Mouse (Mus musculus) left cerebral cortex, postnatal 10 days (tissue): ENCODE measurements around the gene Gm29776. TPM values are rescaled to one million over a fixed set of nuclear protein-coding genes. Genes with fewer than 3 reads are reported as not detected.
A peak's percentile ranks its signal among the peaks of the same experiment; 100 is the strongest.

Source experiments
- DNase-seq, 2 experiments: peaks; one replicate each; pipeline ENCODE4 v3.0.0; 2021 to 2022; ENCODE audit warnings: low spot score in 2 of 2, mixed read lengths in 1 of 2; ENCODE audit errors: extremely low spot score in 1 of 2
- intact Hi-C: fragments of 180-260 bp; cut with DNase I; formaldehyde crosslinking; loops from one replicate; pipeline ENCODE4 v1.15.1; 2025
- total RNA-seq, 2 experiments: library from RNA; stranded (reverse); gene quantifications; 2 replicates each; pipeline ENCODE4 v1.2.3; 2021

Gene Gm29776
- total RNA-seq: under 1 TPM; 0.15 to 0.22 TPM

GRCm38 (mm10) chr14:54698733-54699132 lies at the start of gene Gm29776:
Gene Gm29776, minus strand, starts transcription at chr14:54698833.
- DNase-seq: no peak
- intact Hi-C loops: loop anchor here (5.0 kb wide), 1 partner anchor 41 kb away; no protein-coding TSS in a partner anchor

- DNase-seq: no peak
- intact Hi-C loops: no loop called here
Observed at GRCm38 (mm10) chr14:54746038-54746437, 47.4 kb upstream of the Gm29776 start.

DNA sequence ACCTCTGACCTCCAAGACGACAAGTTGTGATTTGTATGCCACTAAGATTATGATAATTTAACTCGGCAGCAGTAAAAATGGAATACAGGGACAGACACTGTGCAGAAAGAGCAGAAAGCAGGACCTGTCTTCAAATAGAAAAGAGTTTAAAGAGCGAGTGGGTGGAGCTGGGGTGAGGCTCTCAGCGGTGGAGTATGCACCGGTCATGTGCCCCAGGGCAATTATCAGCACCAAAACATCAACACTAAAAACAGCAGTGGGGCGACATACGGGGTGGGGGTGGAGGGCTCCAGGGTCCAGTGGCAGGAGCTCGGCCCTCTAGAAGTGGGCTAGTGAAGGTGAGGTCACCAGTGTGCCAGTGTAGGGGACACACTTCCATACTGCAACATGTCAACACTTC lies 45.8 kb upstream of the Gm29776 start:
- intact Hi-C loops: no loop called here
- DNase-seq: no peak

- no peak for DNase-seq
- intact Hi-C loops: no loop called here
Observed at GRCm38 (mm10) chr14:54742375-54742774, 43.7 kb upstream of the Gm29776 start.

DNA sequence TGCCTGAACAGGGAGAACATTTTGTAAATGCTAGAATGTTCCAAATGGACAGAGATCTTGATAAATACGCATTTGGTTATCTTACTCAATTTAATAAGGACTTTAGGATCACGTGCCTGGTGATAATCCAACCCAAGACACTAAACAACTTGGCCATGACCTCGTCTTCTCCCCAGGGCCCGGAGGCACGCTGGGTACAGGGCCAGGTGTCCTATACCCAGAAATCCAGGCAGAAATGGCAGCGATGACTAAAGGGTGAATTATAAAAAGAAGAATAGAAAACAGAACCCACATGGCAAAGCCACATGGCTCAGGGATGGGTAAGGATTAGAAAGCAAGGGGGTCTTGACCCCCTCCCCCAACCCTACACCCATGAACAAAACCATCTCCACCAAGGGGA lies 43.1 kb upstream of the Gm29776 start:
- intact Hi-C loops: no loop called here

GRCm38 (mm10) chr14:54737634-54738033 lies 39.0 kb upstream of the Gm29776 start:
- DNase-seq: no peak
- intact Hi-C loops: loop anchor here (5.0 kb wide), 1 partner anchor 45 kb away; the partner anchor contains the start of gene Slc7a8

More for the DNA sequence above, 43.1 kb upstream of the Gm29776 start:
- DNase-seq: no peak

- peak; percentile 52 to 71 for DNase-seq
- intact Hi-C loops: loop anchor here (5.0 kb wide), 1 partner anchor 45 kb away; the partner anchor contains the start of gene Slc7a8
Observed at GRCm38 (mm10) chr14:54736555-54737552, 38.2 kb upstream of the Gm29776 start.

DNA sequence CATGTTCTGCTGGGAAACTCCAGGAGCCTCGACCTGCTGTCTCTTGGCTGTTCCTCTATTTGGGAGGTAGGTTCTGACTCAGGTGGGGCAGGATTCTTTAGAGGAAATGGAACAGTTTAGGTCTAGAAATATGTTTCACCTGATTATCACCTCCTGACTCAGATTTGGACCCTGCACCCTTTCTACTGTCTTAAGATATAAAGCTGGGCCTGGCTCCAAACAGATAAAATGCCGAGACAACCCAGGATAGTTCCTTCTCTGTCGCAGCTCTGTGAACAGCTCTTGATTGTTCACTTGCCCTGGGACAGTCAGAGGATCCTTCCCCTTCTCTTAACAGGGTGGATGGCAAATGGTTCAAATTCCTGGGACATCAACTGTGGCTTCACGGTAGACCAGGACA lies 36.6 kb upstream of the Gm29776 start:
- DNase-seq: no peak
- intact Hi-C loops: loop anchor here (5.0 kb wide), 1 partner anchor 47 kb away; the partner anchor contains the start of gene Slc7a8

DNA sequence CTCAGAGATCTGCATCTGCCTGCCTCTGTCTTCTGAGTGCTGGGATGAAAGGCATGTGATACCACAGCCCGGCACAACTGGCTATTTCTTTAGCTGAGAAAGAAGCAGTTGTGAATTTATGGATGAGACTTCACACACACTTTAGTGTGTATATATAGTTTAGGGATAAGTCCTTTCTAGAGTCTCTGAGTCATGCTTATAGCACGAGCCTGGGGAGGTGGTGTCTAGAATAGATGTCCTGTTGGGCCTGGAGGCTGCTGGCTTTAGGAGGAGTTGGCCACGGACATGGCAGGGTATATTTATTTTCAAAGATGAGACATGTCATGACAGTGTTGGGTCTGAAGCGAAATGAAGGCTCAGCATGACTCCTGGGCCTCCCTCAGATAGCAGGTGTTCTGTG lies 35.4 kb upstream of the Gm29776 start:
- DNase-seq: no peak
- intact Hi-C loops: no loop called here

DNA sequence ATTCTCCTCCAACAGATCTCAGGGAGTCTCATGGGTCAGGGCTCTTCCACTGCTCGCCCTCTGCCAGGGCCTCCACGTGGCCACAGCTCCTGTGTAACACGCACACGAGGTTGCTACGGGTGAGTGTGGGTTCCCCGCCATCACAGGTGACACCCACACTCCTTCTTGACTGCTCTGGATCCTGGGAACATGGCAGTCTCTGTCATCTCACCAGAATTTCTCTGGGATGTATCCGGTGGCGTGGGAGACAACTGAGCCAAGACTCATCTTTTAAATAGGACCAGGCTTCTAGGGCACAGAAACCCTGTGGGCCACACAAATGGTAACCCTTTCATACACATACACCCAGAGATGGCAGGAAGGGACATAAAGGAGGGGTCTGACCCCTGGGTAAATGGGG lies 33.6 kb upstream of the Gm29776 start:
- intact Hi-C loops: no loop called here
- no peak for DNase-seq

DNA sequence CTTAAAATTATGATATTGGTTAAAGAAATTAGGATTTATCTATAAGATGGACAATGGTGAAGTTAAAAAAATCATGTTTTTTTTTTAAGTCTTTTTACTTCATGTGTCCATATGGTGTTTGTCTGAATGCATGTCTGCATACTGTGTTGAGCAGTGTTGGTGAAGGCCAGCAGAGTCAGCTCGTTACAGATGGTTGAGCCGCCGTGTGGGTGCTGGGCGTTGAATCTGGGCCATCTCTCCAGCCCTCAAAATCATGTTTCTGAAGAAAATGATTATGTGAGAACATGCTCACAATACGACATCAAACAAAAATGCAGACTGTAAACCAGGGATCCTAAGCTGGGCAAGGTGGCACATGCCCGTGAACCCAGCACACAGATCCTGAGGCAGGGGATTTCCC lies 31.7 kb upstream of the Gm29776 start:
- DNase-seq: peak in 1 of 2 experiments; percentile 36
- intact Hi-C loops: no loop called here

GRCm38 (mm10) chr14:54728823-54729653 lies 30.4 kb upstream of the Gm29776 start:
- intact Hi-C loops: no loop called here
- DNase-seq: no peak

DNA sequence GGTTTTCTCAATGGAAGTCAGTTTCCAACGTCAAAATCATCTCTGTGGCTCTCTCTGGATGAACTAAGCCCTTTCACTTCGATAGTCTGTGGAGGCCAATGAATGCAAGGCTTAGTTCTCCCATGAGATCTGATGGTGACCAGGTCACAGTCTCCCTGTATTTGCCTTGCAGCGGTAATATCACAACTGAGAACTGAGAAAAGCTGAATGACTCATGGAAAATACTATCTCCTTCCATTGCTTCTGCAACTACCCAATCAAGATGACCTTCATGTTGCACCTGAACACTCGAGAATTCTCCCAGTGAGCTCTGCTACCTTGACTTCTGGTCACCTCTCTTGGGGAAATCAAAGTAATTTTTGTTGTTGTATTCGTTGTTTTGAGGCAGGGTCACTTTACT lies 28.9 kb upstream of the Gm29776 start:
- no peak for DNase-seq
- intact Hi-C loops: no loop called here

- no peak for DNase-seq
- intact Hi-C loops: no loop called here
Observed at GRCm38 (mm10) chr14:54724049-54724448, 25.4 kb upstream of the Gm29776 start.

DNA sequence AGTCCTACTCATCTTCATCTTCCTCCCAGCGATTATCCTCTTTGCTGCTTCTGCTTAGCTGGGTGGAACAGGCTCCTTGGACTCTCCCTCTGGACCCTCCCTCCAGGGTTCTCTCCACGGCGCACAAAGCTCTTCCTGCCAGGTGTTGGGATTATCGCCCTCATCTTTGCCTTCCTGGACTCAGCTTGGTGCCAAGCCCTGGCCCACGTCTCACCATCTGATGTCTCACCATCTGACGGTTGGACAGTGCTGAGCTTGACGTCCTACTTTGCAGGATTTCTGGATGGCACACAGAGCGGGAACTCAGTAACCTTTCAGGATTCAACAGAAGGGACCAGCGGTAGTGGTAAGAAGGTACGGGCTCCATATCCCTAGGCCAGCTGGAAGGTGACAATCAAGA lies 23.1 kb upstream of the Gm29776 start:
- intact Hi-C loops: no loop called here
- DNase-seq: no peak

DNA sequence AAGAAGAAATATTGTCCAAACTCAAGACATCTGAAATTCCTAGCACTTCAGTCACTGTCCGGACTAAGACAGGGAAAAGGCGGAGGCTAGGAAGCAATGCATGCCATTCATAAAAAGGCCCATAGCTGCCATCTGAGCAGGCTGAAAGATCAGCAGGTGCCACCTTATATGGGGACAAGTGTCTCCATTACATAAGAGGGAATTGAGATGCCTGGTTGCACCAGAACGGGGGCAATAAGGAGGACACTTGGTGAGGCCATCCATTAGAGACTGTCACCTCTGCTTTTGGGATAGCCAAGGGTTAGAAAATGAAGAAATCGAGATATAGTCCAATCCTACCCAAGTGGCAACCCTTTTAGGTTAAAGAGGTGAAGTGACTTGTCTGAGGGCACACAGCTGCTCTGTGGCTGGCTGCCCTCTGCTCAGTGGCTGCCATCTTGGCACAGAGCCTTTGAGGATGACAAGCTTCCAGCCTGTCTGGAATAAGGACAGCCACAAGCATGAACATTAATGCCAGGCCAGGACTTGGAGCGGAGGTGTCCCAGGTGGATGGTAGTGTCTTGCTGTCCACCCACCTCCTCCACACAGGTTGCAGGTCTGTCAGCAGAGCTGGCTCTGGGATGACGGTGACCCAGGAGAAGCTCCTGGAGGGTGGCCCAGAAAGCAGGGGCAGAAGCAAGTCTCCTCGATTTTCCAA lies 22.2 kb upstream of the Gm29776 start:
- no peak for DNase-seq
- intact Hi-C loops: no loop called here

GRCm38 (mm10) chr14:54720041-54720440 lies 21.4 kb upstream of the Gm29776 start:
- intact Hi-C loops: no loop called here
- DNase-seq: no peak

GRCm38 (mm10) chr14:54715402-54715801 lies 16.8 kb upstream of the Gm29776 start:
- no peak for DNase-seq
- intact Hi-C loops: loop anchor here (2.0 kb wide), 1 partner anchor 65 kb away; the partner anchor contains the start of gene Slc7a8
